Mouse (Mus musculus) heart, adult 2 months (tissue): ENCODE results near the gene Irf9. TPM values are rescaled to one million over a fixed set of nuclear protein-coding genes. Genes with fewer than 3 reads are reported as not detected.

ENCODE experiments used
- DNase-seq, 2 experiments: peaks; one replicate each; pipeline ENCODE4 v3.0.0; 2021
- H3K27ac ChIP-seq: fragments of 200-600 bp; 2 replicates; pipeline ENCODE4 v1.8.1; 2022
- H3K27me3 ChIP-seq: fragments of 200-500 bp; 2 replicates; pipeline ENCODE4 v1.6.1; 2012; ENCODE audit warnings: mild to moderate bottlenecking, low read length, inconsistent platforms, mixed read lengths; ENCODE audit not compliant: control insufficient read depth, insufficient read depth
- H3K36me3 ChIP-seq: fragments of 200-500 bp; 2 replicates; pipeline ENCODE4 v1.6.1; 2012; ENCODE audit warnings: low read length, inconsistent platforms; ENCODE audit not compliant: control insufficient read depth, insufficient read depth
- H3K4me1 ChIP-seq: fragments of 200-500 bp; 2 replicates; pipeline ENCODE4 v1.6.1; 2011; ENCODE audit warnings: low read length; ENCODE audit not compliant: control insufficient read depth, insufficient read depth
- H3K4me3 ChIP-seq: fragments of 200-600 bp; 2 replicates; pipeline ENCODE4 v1.8.1; 2022
- H3K79me2 ChIP-seq: fragments of 200-500 bp; replicated peaks from 2 replicates; pipeline ENCODE4 v1.6.1; 2012; ENCODE audit warnings: mild to moderate bottlenecking, inconsistent platforms, low read length, moderate library complexity, mixed read lengths; ENCODE audit not compliant: control insufficient read depth, insufficient read depth
- H3K9ac ChIP-seq: fragments of 200-500 bp; 2 replicates; pipeline ENCODE4 v1.6.1; 2012; ENCODE audit warnings: low read depth, mild to moderate bottlenecking, control low read depth, inconsistent platforms, low read length, mixed read lengths
- CTCF ChIP-seq: fragments of 200-600 bp; IDR thresholded peaks from 2 replicates; pipeline ENCODE4 v1.8.1; 2022; ENCODE audit warnings: antibody characterized with exemption, mild to moderate bottlenecking, moderate library complexity
- EP300 ChIP-seq: fragments of 200-500 bp; IDR thresholded peaks from 2 replicates; pipeline ENCODE4 v1.6.1; 2011; ENCODE audit warnings: low read depth, low read length, control low read depth; ENCODE audit not compliant: insufficient read depth
- POLR2A ChIP-seq: fragments of 200-500 bp; IDR thresholded peaks from 2 replicates; pipeline ENCODE4 v1.6.1; 2011; ENCODE audit warnings: mild to moderate bottlenecking, low read depth, low read length, control low read depth; ENCODE audit not compliant: insufficient read depth
- WGBS: fragments of 180-500 bp; shearing (Covaris S2); methylation state at CpG from one replicate; pipeline ENCODE4 v1.1.7; 2018; 5-methylcytosine and 5-hydroxymethylcytosine counted together
- intact Hi-C: fragments of 180-260 bp; cut with DNase I; formaldehyde crosslinking; loops from one replicate; pipeline ENCODE4 v1.15.1; 2025
- polyA plus RNA-seq: library from polyadenylated mRNA; depleted of rRNA; stranded (reverse); fragments of >200 nt; gene quantifications from 2 replicates; pipeline ENCODE4 v1.2.3, GENCODE M21; 2012
- total RNA-seq, 2 experiments: library from RNA; stranded (reverse); gene quantifications; 2 replicates each; pipeline ENCODE4 v1.2.3; 2021

The Irf9 gene
- total and polyA plus RNA-seq, 3 experiments, result 9.7 to 22.2 (median 9.8) TPM

GRCm38 (mm10) chr14:55589771-55590448 lies 13.5 kb upstream of the Irf9 start:
- 70% methylated on average over 11 of the region's 11 CpGs for WGBS

GRCm38 (mm10) chr14:55590748-55591330 lies 12.5 kb upstream of the Irf9 start, which contains the start of gene Psme2:
TSS of gene Psme2 (minus strand) at chr14:55591113.
- intact Hi-C loops, result loop anchor here (2.0 kb wide), 1 partner anchor 14 kb away; no protein-coding TSS in a partner anchor
- peak within 1 kb of the TSS; percentile 81 for H3K4me3 ChIP-seq

More at GRCm38 (mm10) chr14:55589771-55590448, 13.5 kb upstream of the Irf9 start:
- DNase-seq, result no peak
- Histone ChIP-seq H3K27ac (peak overlapping the region; percentile 84), H3K36me3 (peaks cover 4% of the 10 kb centered on the region; the same call in 1 of the 2 replicates), H3K4me1 (peaks cover 10% of the 10 kb centered on the region), H3K27me3 (no peaks in the 10 kb centered on the region), H3K4me3 (peak overlapping the region; percentile 81), H3K79me2 (peaks cover 3% of the 10 kb centered on the region; the same call in 1 of the 2 replicates), H3K9ac (peak overlapping the region; percentile 81)
- TF ChIP-seq CTCF (no peak), EP300 (no peak), POLR2A (no peak)
- intact Hi-C loops, result loop anchor here (2.0 kb wide), 1 partner anchor 15 kb away; no protein-coding TSS in a partner anchor

GRCm38 (mm10) chr14:55591331-55591891 lies 12.0 kb upstream of the Irf9 start, which contains the start of gene Rnf31:
TSS of gene Rnf31 (plus strand) at chr14:55591708.
- peak within 1 kb of the TSS; percentile 97 for H3K27ac ChIP-seq
- peaks cover 3% of the 10 kb centered on the region; the same call in 1 of the 2 replicates for H3K79me2 ChIP-seq
- no peaks in the 10 kb centered on the region for H3K27me3 ChIP-seq
- H3K4me1 ChIP-seq, result peaks cover 7% of the 10 kb centered on the region
- H3K4me3 ChIP-seq, result peak within 1 kb of the TSS; percentile 81
- H3K36me3 ChIP-seq, result peaks cover 4% of the 10 kb centered on the region; the same call in 1 of the 2 replicates
- peak within 1 kb of the TSS; percentile 98 for H3K9ac ChIP-seq
- under 1% methylated on average over 33 of the region's 33 CpGs for WGBS
- intact Hi-C loops, result loop anchor here (2.0 kb wide), 1 partner anchor 13 kb away; no protein-coding TSS in a partner anchor
- peak; percentile 91 to 97 for DNase-seq
- peak; percentile 69; the same call in 1 of the 2 replicates for TF ChIP-seq POLR2A
- no peak for TF ChIP-seq CTCF
- TF ChIP-seq EP300, result 0 out of 2 replicates have a peak, but pooled peaks have one; percentile 51

More at GRCm38 (mm10) chr14:55590748-55591330, 12.5 kb upstream of the Irf9 start, which contains the start of gene Psme2:
- no peaks in the 10 kb centered on the region for H3K27me3 ChIP-seq
- H3K79me2 ChIP-seq, result peaks cover 3% of the 10 kb centered on the region; the same call in 1 of the 2 replicates
- peak within 1 kb of the TSS; percentile 98 for H3K9ac ChIP-seq
- WGBS, result under 1% methylated on average over 22 of the region's 22 CpGs
- peak within 1 kb of the TSS; percentile 97 for H3K27ac ChIP-seq
- H3K36me3 ChIP-seq, result peaks cover 4% of the 10 kb centered on the region; the same call in 1 of the 2 replicates
- H3K4me1 ChIP-seq, result peaks cover 7% of the 10 kb centered on the region
- TF ChIP-seq EP300, result no peak
- TF ChIP-seq CTCF, result no peak
- TF ChIP-seq POLR2A, result peak; percentile 84
- peak; percentile 93 to 96 for DNase-seq

- peaks cover 4% of the 10 kb centered on the region; the same call in 1 of the 2 replicates for H3K36me3 ChIP-seq
- WGBS, result 2% methylated on average over 16 of the region's 16 CpGs
Observed at GRCm38 (mm10) chr14:55592226-55592625, 11.1 kb upstream of the Irf9 start.

GRCm38 (mm10) chr14:55596036-55596690 lies 7.2 kb upstream of the Irf9 start:
- peaks cover 3% of the 10 kb centered on the region; the same call in 1 of the 2 replicates for H3K79me2 ChIP-seq
- intact Hi-C loops, result no loop called here
- no peak for DNase-seq
- H3K4me3 ChIP-seq, result no peak overlapping the region
- H3K36me3 ChIP-seq, result no peaks in the 10 kb centered on the region; the same call in 1 of the 2 replicates
- TF ChIP-seq CTCF (no peak), POLR2A (no peak), EP300 (no peak)
- WGBS, result 70% methylated on average over 13 of the region's 13 CpGs
- H3K4me1 ChIP-seq, result peaks cover 7% of the 10 kb centered on the region
- no peak overlapping the region for H3K27ac ChIP-seq
- no peak overlapping the region for H3K9ac ChIP-seq
- H3K27me3 ChIP-seq, result no peaks in the 10 kb centered on the region

More at GRCm38 (mm10) chr14:55592226-55592625, 11.1 kb upstream of the Irf9 start:
- H3K79me2 ChIP-seq, result peaks cover 3% of the 10 kb centered on the region; the same call in 1 of the 2 replicates
- peaks cover 7% of the 10 kb centered on the region for H3K4me1 ChIP-seq
- no peaks in the 10 kb centered on the region for H3K27me3 ChIP-seq
- no peak for TF ChIP-seq POLR2A
- no peak for TF ChIP-seq CTCF
- TF ChIP-seq EP300, result no peak
- DNase-seq, result no peak
- H3K27ac ChIP-seq, result peak overlapping the region; percentile 97
- intact Hi-C loops, result no loop called here
- H3K9ac ChIP-seq, result peak overlapping the region; percentile 98
- peak overlapping the region; percentile 72 for H3K4me3 ChIP-seq
